Mouse (Mus musculus) thymus, postnatal 25 days (tissue): ENCODE measurements around the gene Rpl22.

Source experiments
- DNase-seq: peaks from one replicate; pipeline ENCODE4 v3.0.0; 2022

The Rpl22 gene

DNA sequence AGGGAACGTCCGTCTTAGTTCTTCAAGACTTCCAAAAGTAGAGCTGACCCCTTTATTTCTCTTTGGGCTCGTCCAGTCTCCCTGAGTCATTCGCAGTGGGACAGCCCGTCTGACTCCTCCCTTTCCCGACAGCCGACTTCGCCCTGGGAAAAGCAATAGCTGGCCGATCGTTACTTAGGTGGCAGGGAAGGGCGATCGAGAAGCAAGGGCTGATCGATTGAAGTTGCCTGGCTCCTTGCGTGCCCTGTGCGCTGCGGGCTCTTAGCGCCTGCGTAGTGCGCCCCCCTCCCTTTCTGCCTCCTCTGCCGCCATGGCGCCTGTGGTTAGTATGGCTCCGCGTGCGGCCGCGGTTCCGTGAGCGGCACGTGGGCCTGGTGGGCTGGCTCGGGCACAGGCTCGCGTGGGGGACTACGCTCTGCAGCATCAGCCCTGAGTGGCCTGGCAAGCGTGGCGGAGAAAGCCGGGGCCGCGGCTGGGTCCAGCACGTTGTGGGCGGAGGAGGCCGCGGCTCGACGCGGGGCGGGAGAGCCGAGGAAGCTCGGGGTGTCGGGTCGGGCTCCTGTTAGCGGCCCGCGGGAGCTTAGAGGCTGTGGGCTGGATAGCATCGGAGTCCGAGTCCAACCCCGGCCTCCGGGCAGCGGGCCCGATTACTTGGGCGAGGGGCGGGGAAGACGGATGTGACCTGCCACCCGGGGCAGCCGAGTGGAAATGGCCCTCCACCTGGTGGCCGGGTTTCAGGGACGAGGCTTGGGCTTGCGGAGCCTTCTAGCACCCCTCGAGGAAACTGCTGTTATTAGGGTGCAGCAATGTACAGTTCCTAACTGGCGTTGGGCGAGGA is at the start of gene Rpl22:
Gene Rpl22, plus strand, starts transcription at position 169 of the 838 bp plus-strand sequence.
- peak; percentile 91 for DNase-seq

DNA sequence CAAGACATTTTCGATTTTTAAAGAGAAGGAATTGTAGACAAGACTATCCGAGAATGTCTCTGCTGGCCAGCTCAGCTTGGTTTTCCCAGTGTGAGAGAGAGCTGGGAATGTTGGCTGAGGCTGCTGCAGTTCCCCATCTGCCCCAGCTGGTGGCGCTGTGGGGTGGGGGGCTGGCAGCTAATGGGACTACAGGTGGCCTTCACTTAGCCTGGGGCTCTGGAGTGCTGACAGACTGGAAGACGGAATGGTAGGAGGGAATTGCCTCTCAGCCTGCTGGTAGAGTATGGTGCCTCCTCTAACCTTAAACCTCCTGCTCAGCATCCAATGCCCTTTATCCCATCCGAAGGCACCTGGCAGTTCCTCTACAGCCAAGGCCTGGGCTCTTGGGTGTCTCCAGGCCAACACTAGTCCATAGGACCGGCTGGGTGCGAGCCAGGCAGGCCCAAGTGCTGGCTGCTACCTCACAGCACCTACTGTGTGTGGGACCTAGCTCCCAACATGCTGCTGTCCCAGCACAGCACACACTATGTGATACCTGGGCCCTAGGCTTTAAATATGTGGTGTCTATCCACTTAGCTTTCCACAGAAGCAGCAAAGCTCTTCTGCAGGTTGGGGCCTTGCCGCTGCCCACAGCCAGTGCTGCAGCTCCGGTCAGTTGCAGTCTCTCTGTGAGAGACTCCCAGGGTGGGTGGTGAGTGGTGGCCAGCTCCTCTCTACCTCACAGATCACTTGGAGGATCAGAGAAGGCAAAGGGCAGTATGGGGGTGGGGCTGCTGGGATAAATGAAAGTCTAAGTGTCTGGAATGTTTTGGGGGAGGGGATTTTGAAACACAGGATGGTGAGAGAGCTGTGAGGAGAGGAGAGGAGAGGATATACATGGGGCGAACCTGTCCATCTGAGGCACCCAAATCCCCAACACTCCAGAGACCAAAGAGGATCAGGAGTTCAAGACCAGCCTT is 48.9 kb upstream of the Rpl22 start:
- no peak for DNase-seq

GRCm38 (mm10) chr4:152277916-152278315 is 47.6 kb upstream of the Rpl22 start:
- no peak for DNase-seq

GRCm38 (mm10) chr4:152278986-152279385 is 46.6 kb upstream of the Rpl22 start:
- no peak for DNase-seq

DNA sequence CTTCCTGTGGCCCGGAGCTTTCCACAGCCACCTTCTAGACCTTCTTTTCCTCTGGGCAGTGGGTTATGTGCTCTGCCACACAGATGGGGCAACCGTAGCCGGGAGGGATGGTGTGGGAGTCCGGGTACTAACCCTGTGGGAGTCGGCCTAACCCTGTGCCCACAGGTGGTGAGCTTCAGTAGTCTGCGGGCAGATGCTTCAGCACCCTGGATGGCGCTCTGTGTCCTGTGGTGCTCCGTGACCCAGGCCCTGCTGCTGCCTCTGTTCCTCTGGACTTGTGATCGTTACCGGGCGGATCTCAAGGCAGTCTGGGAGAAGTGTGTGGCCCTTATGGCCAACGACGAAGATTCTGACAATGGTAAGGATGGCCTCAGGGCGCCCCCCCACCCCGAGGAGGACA is 43.9 kb upstream of the Rpl22 start:
- DNase-seq = no peak

DNA sequence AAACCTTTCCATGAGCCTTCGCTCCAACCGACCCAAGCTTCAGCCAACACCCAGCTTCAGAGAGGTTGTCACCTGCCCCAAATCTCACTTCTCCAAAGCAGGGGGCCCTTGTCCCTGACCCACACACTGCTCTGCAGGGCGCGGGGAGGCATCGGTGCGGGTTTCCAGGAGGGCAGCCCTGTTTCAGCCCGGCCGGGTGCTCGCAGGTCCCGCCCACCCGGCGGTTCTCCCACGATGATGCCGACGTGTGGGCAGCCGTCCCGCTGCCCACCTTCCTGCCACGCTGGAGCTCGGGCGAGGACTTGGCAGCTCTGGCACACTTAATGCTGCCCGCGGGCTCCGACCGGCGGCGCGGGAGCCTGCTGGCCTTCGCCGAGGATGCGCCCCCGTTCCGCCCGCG is 42.8 kb upstream of the Rpl22 start:
- DNase-seq = no peak

GRCm38 (mm10) chr4:152283186-152283950 is 42.2 kb upstream of the Rpl22 start:
- DNase-seq = peak; percentile 87

DNA sequence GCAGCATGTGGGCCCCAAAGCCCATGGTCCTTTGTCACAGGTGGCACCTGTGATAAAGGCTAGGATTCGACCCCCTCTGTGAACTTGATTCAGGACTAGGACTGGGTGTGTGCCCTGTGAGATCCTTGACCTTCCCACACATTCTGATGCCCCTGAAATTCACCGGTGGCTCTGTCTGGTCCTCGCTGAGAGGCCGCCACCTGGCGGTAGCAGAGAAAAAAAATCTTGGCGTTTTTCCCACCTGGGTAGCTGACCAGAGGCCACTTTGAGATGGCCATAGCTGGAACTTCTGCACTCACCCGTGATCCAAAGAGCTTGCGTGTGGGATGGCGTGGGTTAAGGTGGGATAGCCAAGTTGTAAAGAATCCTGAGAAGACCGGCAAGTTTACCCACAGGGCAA is 40.0 kb upstream of the Rpl22 start:
- DNase-seq = peak; percentile 51

- DNase-seq = no peak
Measured at GRCm38 (mm10) chr4:152286183-152286582, 39.4 kb upstream of the Rpl22 start.

DNA sequence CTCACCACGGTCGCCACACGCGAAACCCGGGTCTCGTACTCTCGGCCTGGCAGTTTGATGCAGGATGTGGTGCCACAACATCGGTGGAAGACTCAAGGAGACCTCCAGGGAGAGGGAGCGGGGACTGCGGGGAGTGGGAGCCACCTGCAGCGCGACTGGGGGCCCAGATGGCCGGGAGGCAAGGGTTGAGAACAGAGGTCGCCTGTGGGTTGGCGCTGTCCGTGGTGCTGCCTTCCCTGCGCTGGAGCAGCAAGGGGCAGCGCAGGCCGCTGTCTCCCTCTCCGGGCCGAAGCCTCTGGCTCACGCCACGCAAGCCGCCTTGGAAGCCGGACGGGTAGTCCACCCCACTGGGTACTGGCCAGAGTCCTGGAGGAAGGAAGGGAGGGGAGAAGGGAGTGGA is 38.7 kb upstream of the Rpl22 start:
- DNase-seq = peak; percentile 75

- DNase-seq = no peak
Measured at GRCm38 (mm10) chr4:152287317-152288120, 38.0 kb upstream of the Rpl22 start.

GRCm38 (mm10) chr4:152288398-152288945 is 37.1 kb upstream of the Rpl22 start:
- no peak for DNase-seq

- no peak for DNase-seq
Measured at GRCm38 (mm10) chr4:152290385-152290784, 35.2 kb upstream of the Rpl22 start.

- no peak for DNase-seq
Measured at GRCm38 (mm10) chr4:152290991-152291390, 34.6 kb upstream of the Rpl22 start.

DNA sequence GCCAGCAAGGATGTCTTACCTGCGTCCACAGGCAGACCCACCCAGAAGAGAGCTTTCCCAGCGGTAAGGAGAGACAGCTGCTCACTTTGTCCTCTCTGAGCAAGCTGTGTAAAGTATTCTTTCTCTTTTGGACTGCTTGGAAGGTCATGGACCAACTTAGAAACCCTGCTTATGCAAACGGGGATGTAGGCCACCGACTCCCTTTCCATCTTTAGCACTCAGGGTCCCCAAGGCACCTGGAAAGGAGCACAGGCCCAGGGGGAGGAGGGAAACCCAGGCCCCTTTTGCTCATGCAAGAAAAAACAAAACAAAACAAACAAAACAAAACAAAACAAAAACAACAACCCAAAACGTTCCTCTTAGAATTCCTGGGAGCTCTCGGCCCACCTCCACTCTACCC is 34.0 kb upstream of the Rpl22 start, which contains the start of gene Hes3:
Gene Hes3, minus strand, starts transcription at position 101 of the 400 bp plus-strand sequence.
- DNase-seq = no peak

- no peak for DNase-seq
Measured at GRCm38 (mm10) chr4:152292102-152292765, 33.3 kb upstream of the Rpl22 start.

GRCm38 (mm10) chr4:152294188-152294929 is 31.2 kb upstream of the Rpl22 start:
- no peak for DNase-seq

DNA sequence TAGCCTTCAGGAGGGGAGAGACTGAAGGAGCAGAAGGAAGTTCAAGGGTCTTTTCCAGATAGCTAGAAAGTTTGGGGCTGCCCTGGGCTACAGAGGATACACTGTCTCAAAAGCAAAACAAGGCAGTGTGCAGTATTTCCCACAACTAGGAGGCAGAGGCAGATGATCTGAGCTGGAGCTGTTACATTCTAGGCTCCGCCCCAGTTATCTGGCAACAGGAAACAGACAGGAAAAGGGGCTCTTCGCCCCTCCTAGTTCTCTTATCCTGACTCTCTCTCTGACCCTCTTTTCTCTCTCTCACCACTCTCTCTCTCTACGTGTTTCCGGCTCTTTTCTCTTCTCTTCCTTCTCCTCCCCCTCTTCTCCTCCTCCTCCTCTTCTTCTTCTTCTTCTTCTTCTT is 29.6 kb upstream of the Rpl22 start:
- DNase-seq = peak; percentile 48

DNA sequence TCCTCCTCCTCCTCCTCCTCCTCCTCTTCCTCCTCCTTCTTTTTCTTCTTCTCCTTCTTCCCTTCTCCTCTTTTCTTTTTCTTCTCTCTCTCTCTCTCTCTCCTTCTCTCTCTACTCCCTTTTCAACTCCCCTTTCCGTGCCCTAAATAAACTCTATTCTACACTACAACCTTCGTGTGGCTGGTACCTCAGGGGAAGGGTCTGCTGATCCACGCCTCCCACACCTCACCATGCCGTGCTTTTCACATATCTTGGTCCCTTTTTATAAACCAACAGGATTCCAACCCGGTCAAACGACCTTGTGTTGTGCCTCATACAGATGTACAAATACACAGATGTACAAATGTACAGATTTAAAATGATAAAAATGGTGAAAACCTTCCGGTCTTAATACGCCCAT is 29.2 kb upstream of the Rpl22 start:
- peak; percentile 28 for DNase-seq
